Mouse (Mus musculus) heart, adult 9 months (tissue): Measurements from ENCODE around the gene Prox2.

ENCODE experiments used
- DNase-seq, 2 experiments: peaks; one replicate each; pipeline ENCODE4 v3.0.0; 2022; ENCODE audit warnings: low spot score in 2 of 2

The Prox2 gene

GRCm38 (mm10) chr12:85131361-85131760, 20.8 kb upstream of the Prox2 start:
- DNase-seq, result no peak

GRCm38 (mm10) chr12:85129426-85129978, 18.9 kb upstream of the Prox2 start:
- no peak for DNase-seq

GRCm38 (mm10) chr12:85126986-85127603, 16.5 kb upstream of the Prox2 start:
- no peak for DNase-seq

GRCm38 (mm10) chr12:85124751-85125150, 14.2 kb upstream of the Prox2 start:
- DNase-seq, result no peak

- DNase-seq, result no peak
Observed at GRCm38 (mm10) chr12:85123645-85124044, 13.1 kb upstream of the Prox2 start.

GRCm38 (mm10) chr12:85123108-85123530, 12.6 kb upstream of the Prox2 start:
- DNase-seq, result no peak

GRCm38 (mm10) chr12:85121806-85122459, 11.4 kb upstream of the Prox2 start:
- no peak for DNase-seq

- no peak for DNase-seq
Observed at GRCm38 (mm10) chr12:85115678-85116077, 5.1 kb upstream of the Prox2 start.

GRCm38 (mm10) chr12:85113917-85114316, 3.4 kb upstream of the Prox2 start:
- no peak for DNase-seq

GRCm38 (mm10) chr12:85113337-85113736, 2.8 kb upstream of the Prox2 start:
- no peak for DNase-seq

GRCm38 (mm10) chr12:85112550-85113251, 2.1 kb upstream of the Prox2 start:
- no peak for DNase-seq

- peak; percentile 19 to 29 for DNase-seq
Observed at GRCm38 (mm10) chr12:85110011-85110697, 405 bp downstream of the Prox2 start.

GRCm38 (mm10) chr12:85109426-85109825, 1.1 kb downstream of the Prox2 start:
- no peak for DNase-seq

- DNase-seq, result no peak
Observed at GRCm38 (mm10) chr12:85108643-85109042, 1.9 kb downstream of the Prox2 start.

GRCm38 (mm10) chr12:85106292-85106691, 4.3 kb downstream of the Prox2 start:
- no peak for DNase-seq

GRCm38 (mm10) chr12:85104789-85105188, 5.8 kb downstream of the Prox2 start:
- no peak for DNase-seq

- DNase-seq, result no peak
Observed at GRCm38 (mm10) chr12:85103096-85103495, 7.5 kb downstream of the Prox2 start.

GRCm38 (mm10) chr12:85101521-85102106, 8.9 kb downstream of the Prox2 start:
- DNase-seq, result no peak

GRCm38 (mm10) chr12:85101001-85101400, 9.6 kb downstream of the Prox2 start:
- no peak for DNase-seq

GRCm38 (mm10) chr12:85095859-85096258, 14.7 kb downstream of the Prox2 start:
- DNase-seq, result no peak

GRCm38 (mm10) chr12:85095146-85095545, 15.4 kb downstream of the Prox2 start:
- no peak for DNase-seq

- DNase-seq, result peak; percentile 47 to 52
Observed at GRCm38 (mm10) chr12:85094706-85095105, 15.9 kb downstream of the Prox2 start.
